Mouse (Mus musculus): ENCODE results near the gene Tbc1d10c. TPM values are rescaled to one million over a fixed set of nuclear protein-coding genes. Genes with fewer than 3 reads are reported as not detected.

Tbc1d10c gene
- polyA plus RNA-seq, 1 experiment from 2014 or later: 1.1 TPM

GRCm38 (mm10) chr19:4213524-4213974 is 22.5 kb upstream of the Tbc1d10c start:
- ATAC-seq (ENCODE audit: insufficient read depth, low FRiP score, low TSS enrichment) (no peak), DNase-seq (ENCODE audit: low spot score) (no peak)
- Histone ChIP-seq H3K27me3 (ENCODE audit: control insufficient read depth, insufficient read depth, low read length) (peaks cover 52% of the 10 kb centered on the region), H3K9me3 (ENCODE audit: control insufficient read depth, low read length) (no peaks in the 10 kb centered on the region), H3K4me3 (ENCODE audit: low read depth, low read length) (peak overlapping the region; percentile 59; the same call in 1 of the 2 replicates), H3K27ac (ENCODE audit: low read depth, low read length) (no peak overlapping the region), H3K36me3 (ENCODE audit: control insufficient read depth, insufficient read depth, low read length) (no peaks in the 10 kb centered on the region), H3K4me2 (ENCODE audit: low read depth) (no peak overlapping the region), H3K9ac (ENCODE audit: low read length) (no peak overlapping the region), H3K4me1 (ENCODE audit: control insufficient read depth, insufficient read depth, low read length) (peaks cover 8% of the 10 kb centered on the region)
- 3% methylated on average over 9 of the region's 9 CpGs for WGBS

- no peak overlapping the region for H3K4me3 ChIP-seq (ENCODE audit: low read depth, low read length)
- H3K27ac ChIP-seq (ENCODE audit: low read depth, low read length): no peak overlapping the region
- ATAC-seq (ENCODE audit: insufficient read depth, low FRiP score, low TSS enrichment): no peak
- H3K9ac ChIP-seq (ENCODE audit: low read length): no peak overlapping the region
- H3K4me1 ChIP-seq (ENCODE audit: control insufficient read depth, insufficient read depth, low read length): peaks cover 8% of the 10 kb centered on the region
- no peaks in the 10 kb centered on the region for H3K36me3 ChIP-seq (ENCODE audit: control insufficient read depth, insufficient read depth, low read length)
- 21% methylated on average over 4 of the region's 4 CpGs for WGBS
- H3K4me2 ChIP-seq (ENCODE audit: low read depth): no peak overlapping the region
- H3K27me3 ChIP-seq (ENCODE audit: control insufficient read depth, insufficient read depth, low read length): peaks cover 51% of the 10 kb centered on the region
- no peaks in the 10 kb centered on the region for H3K9me3 ChIP-seq (ENCODE audit: control insufficient read depth, low read length)
- DNase-seq (ENCODE audit: low spot score): no peak
These were observed 21.0 kb upstream of the Tbc1d10c start for GRCm38 (mm10) chr19:4211891-4212588.

- Histone ChIP-seq H3K4me1 (ENCODE audit: control insufficient read depth, insufficient read depth, low read length) (no peaks in the 10 kb centered on the region; the same call in 1 of the 2 replicates), H3K27ac (ENCODE audit: low read depth, low read length) (no peak overlapping the region), H3K4me3 (ENCODE audit: low read depth, low read length) (no peak overlapping the region), H3K36me3 (ENCODE audit: control insufficient read depth, insufficient read depth, low read length) (no peaks in the 10 kb centered on the region), H3K27me3 (ENCODE audit: control insufficient read depth, insufficient read depth, low read length) (peaks cover 19% of the 10 kb centered on the region), H3K9me3 (ENCODE audit: control insufficient read depth, low read length) (no peaks in the 10 kb centered on the region), H3K4me2 (ENCODE audit: low read depth) (no peak overlapping the region), H3K9ac (ENCODE audit: low read length) (no peak overlapping the region)
- DNase-seq (ENCODE audit: low spot score): no peak
- WGBS: 68% methylated on average over 5 of the region's 5 CpGs
- ATAC-seq (ENCODE audit: insufficient read depth, low FRiP score, low TSS enrichment): no peak
These were observed 17.5 kb upstream of the Tbc1d10c start for GRCm38 (mm10) chr19:4208563-4208962.

- Histone ChIP-seq H3K36me3 (ENCODE audit: control insufficient read depth, insufficient read depth, low read length) (no peaks in the 10 kb centered on the region), H3K27me3 (ENCODE audit: control insufficient read depth, insufficient read depth, low read length) (peaks cover 7% of the 10 kb centered on the region; the same call in 1 of the 2 replicates), H3K27ac (ENCODE audit: low read depth, low read length) (no peak overlapping the region), H3K4me1 (ENCODE audit: control insufficient read depth, insufficient read depth, low read length) (no peaks in the 10 kb centered on the region; the same call in 1 of the 2 replicates), H3K9me3 (ENCODE audit: control insufficient read depth, low read length) (no peaks in the 10 kb centered on the region), H3K4me3 (ENCODE audit: low read depth, low read length) (no peak overlapping the region), H3K4me2 (ENCODE audit: low read depth) (no peak overlapping the region), H3K9ac (ENCODE audit: low read length) (no peak overlapping the region)
- no peak for ATAC-seq (ENCODE audit: insufficient read depth, low FRiP score, low TSS enrichment)
- WGBS: 0% methylated on average over 2 of the region's 2 CpGs
- DNase-seq (ENCODE audit: low spot score): peak; percentile 73
These were observed 15.9 kb upstream of the Tbc1d10c start for GRCm38 (mm10) chr19:4206971-4207370.

- no peak overlapping the region for H3K4me2 ChIP-seq (ENCODE audit: low read depth)
- no peak overlapping the region for H3K4me3 ChIP-seq (ENCODE audit: low read depth, low read length)
- peaks cover 4% of the 10 kb centered on the region for H3K4me1 ChIP-seq (ENCODE audit: control insufficient read depth, insufficient read depth, low read length)
- ATAC-seq (ENCODE audit: insufficient read depth, low FRiP score, low TSS enrichment) (no peak), DNase-seq (ENCODE audit: low spot score) (no peak)
- H3K36me3 ChIP-seq (ENCODE audit: control insufficient read depth, insufficient read depth, low read length): no peaks in the 10 kb centered on the region
- no peak overlapping the region for H3K9ac ChIP-seq (ENCODE audit: low read length)
- no peaks in the 10 kb centered on the region for H3K9me3 ChIP-seq (ENCODE audit: control insufficient read depth, low read length)
- WGBS: 63% methylated on average over 3 of the region's 4 CpGs
- H3K27me3 ChIP-seq (ENCODE audit: control insufficient read depth, insufficient read depth, low read length): peaks cover 4% of the 10 kb centered on the region; the same call in 1 of the 2 replicates
- H3K27ac ChIP-seq (ENCODE audit: low read depth, low read length): no peak overlapping the region
These were observed 13.8 kb upstream of the Tbc1d10c start for GRCm38 (mm10) chr19:4204889-4205288.

GRCm38 (mm10) chr19:4203604-4204326 is 12.7 kb upstream of the Tbc1d10c start:
- WGBS: 64% methylated on average over 13 of the region's 13 CpGs
- Histone ChIP-seq H3K9me3 (ENCODE audit: control insufficient read depth, low read length) (no peaks in the 10 kb centered on the region), H3K27ac (ENCODE audit: low read depth, low read length) (no peak overlapping the region), H3K4me3 (ENCODE audit: low read depth, low read length) (no peak overlapping the region), H3K36me3 (ENCODE audit: control insufficient read depth, insufficient read depth, low read length) (no peaks in the 10 kb centered on the region), H3K9ac (ENCODE audit: low read length) (no peak overlapping the region), H3K4me2 (ENCODE audit: low read depth) (no peak overlapping the region), H3K4me1 (ENCODE audit: control insufficient read depth, insufficient read depth, low read length) (peaks cover 4% of the 10 kb centered on the region), H3K27me3 (ENCODE audit: control insufficient read depth, insufficient read depth, low read length) (peaks cover 3% of the 10 kb centered on the region; the same call in 1 of the 2 replicates)
- ATAC-seq (ENCODE audit: insufficient read depth, low FRiP score, low TSS enrichment) (no peak), DNase-seq (ENCODE audit: low spot score) (no peak)

- no peak overlapping the region for H3K4me3 ChIP-seq (ENCODE audit: low read depth, low read length)
- H3K9ac ChIP-seq (ENCODE audit: low read length): no peak overlapping the region
- no peaks in the 10 kb centered on the region for H3K36me3 ChIP-seq (ENCODE audit: control insufficient read depth, insufficient read depth, low read length)
- no peak overlapping the region for H3K27ac ChIP-seq (ENCODE audit: low read depth, low read length)
- WGBS: 76% methylated on average over 3 of the region's 3 CpGs
- no peak overlapping the region for H3K4me2 ChIP-seq (ENCODE audit: low read depth)
- H3K4me1 ChIP-seq (ENCODE audit: control insufficient read depth, insufficient read depth, low read length): peaks cover 4% of the 10 kb centered on the region
- H3K9me3 ChIP-seq (ENCODE audit: control insufficient read depth, low read length): no peaks in the 10 kb centered on the region
- ATAC-seq (ENCODE audit: insufficient read depth, low FRiP score, low TSS enrichment) (no peak), DNase-seq (ENCODE audit: low spot score) (no peak)
- H3K27me3 ChIP-seq (ENCODE audit: control insufficient read depth, insufficient read depth, low read length): no peaks in the 10 kb centered on the region
These were observed 12.1 kb upstream of the Tbc1d10c start for GRCm38 (mm10) chr19:4203148-4203547.

- Histone ChIP-seq H3K36me3 (ENCODE audit: control insufficient read depth, insufficient read depth, low read length) (no peaks in the 10 kb centered on the region), H3K4me3 (ENCODE audit: low read depth, low read length) (peak overlapping the region; percentile 65), H3K27me3 (ENCODE audit: control insufficient read depth, insufficient read depth, low read length) (no peaks in the 10 kb centered on the region), H3K4me1 (ENCODE audit: control insufficient read depth, insufficient read depth, low read length) (peaks cover 4% of the 10 kb centered on the region), H3K9ac (ENCODE audit: low read length) (peak overlapping the region; percentile 55), H3K4me2 (ENCODE audit: low read depth) (peak overlapping the region; percentile 75), H3K27ac (ENCODE audit: low read depth, low read length) (no peak overlapping the region), H3K9me3 (ENCODE audit: control insufficient read depth, low read length) (no peaks in the 10 kb centered on the region)
- DNase-seq (ENCODE audit: low spot score) (no peak), ATAC-seq (ENCODE audit: insufficient read depth, low FRiP score, low TSS enrichment) (peak; percentile 40; the same call in 1 of the 2 replicates)
- WGBS: 26% methylated on average over 7 of the region's 7 CpGs
These were observed 11.1 kb upstream of the Tbc1d10c start for GRCm38 (mm10) chr19:4202149-4202548.

Measured in neural tube, embryonic 11.5 days (tissue).